Mouse (Mus musculus) liver, adult 2 months (tissue): ENCODE results near the gene Cfap77. TPM values are rescaled to one million over a fixed set of nuclear protein-coding genes. Genes with fewer than 3 reads are reported as not detected.
"Not testable (repeated sequence)": the region's sequence is repeated elsewhere in the genome, so short reads cannot be mapped to it uniquely, and the experiment has no call there.

Experiments used
- DNase-seq: peaks from one replicate; pipeline ENCODE4 v3.0.0-alpha.2; 2011; ENCODE audit warnings: low read depth, low spot score; ENCODE audit errors: extremely low read depth
- H3K27ac ChIP-seq: fragments of 200-500 bp; replicated peaks from 2 replicates; pipeline ENCODE4 v1.5.1; 2012; ENCODE audit warnings: low read depth, mild to moderate bottlenecking, control low read depth, inconsistent platforms, low read length; ENCODE audit not compliant: insufficient read depth
- H3K27me3 ChIP-seq: fragments of 200-500 bp; 2 replicates; pipeline ENCODE4 v1.6.1; 2012; ENCODE audit warnings: mild to moderate bottlenecking, moderate library complexity, low read length, inconsistent platforms; ENCODE audit not compliant: control insufficient read depth, insufficient read depth
- H3K36me3 ChIP-seq: fragments of 200-500 bp; 2 replicates; pipeline ENCODE4 v1.6.1; 2012; ENCODE audit warnings: low read length, inconsistent platforms; ENCODE audit not compliant: control insufficient read depth, insufficient read depth
- H3K4me1 ChIP-seq: fragments of 200-500 bp; 2 replicates; pipeline ENCODE4 v1.6.1; 2011; ENCODE audit warnings: low read length; ENCODE audit not compliant: control insufficient read depth, insufficient read depth
- H3K4me3 ChIP-seq: fragments of 200-500 bp; 2 replicates; pipeline ENCODE4 v1.5.1; 2011; ENCODE audit warnings: low read depth, mild to moderate bottlenecking, control low read depth, low read length, moderate library complexity; ENCODE audit not compliant: insufficient read depth
- H3K79me2 ChIP-seq: fragments of 200-500 bp; 2 replicates; pipeline ENCODE4 v1.6.1; 2012; ENCODE audit warnings: inconsistent platforms, mild to moderate bottlenecking, low read length, moderate library complexity; ENCODE audit not compliant: control insufficient read depth, insufficient read depth
- H3K9ac ChIP-seq: fragments of 200-500 bp; 2 replicates; pipeline ENCODE4 v1.6.1; 2012; ENCODE audit warnings: low read depth, mild to moderate bottlenecking, control low read depth, inconsistent platforms, low read length
- CTCF ChIP-seq: fragments of 200-500 bp; IDR thresholded peaks from 2 replicates; pipeline ENCODE4 v1.5.1; 2011; ENCODE audit warnings: low read depth, low read length, control low read depth
- POLR2A ChIP-seq: fragments of 200-500 bp; IDR thresholded peaks from 2 replicates; pipeline ENCODE4 v1.6.1; 2011; ENCODE audit warnings: low read length, control low read depth; ENCODE audit not compliant: insufficient read depth; ENCODE audit errors: extremely low read depth
- WGBS: fragments of 180-500 bp; shearing (Covaris S2); methylation state at CpG from one replicate; pipeline ENCODE4 v1.1.7; 2018; 5-methylcytosine and 5-hydroxymethylcytosine counted together
- polyA plus RNA-seq: library from polyadenylated mRNA; depleted of rRNA; stranded (reverse); fragments of >200 nt; gene quantifications from 2 replicates; pipeline ENCODE4 v1.2.3, GENCODE M21; 2012; rRNA removed
- total RNA-seq: library from RNA; depleted of rRNA; stranded (reverse); fragments of >200 nt; gene quantifications from 2 replicates; pipeline ENCODE4 v1.2.3, GENCODE M21; 2014; rRNA removed

Cfap77 gene
- 0.13 TPM in 1 of 2 replicates, not detected in the other for total RNA-seq
- 0.06 and 0.11 TPM in 2 replicates for polyA plus RNA-seq

DNA sequence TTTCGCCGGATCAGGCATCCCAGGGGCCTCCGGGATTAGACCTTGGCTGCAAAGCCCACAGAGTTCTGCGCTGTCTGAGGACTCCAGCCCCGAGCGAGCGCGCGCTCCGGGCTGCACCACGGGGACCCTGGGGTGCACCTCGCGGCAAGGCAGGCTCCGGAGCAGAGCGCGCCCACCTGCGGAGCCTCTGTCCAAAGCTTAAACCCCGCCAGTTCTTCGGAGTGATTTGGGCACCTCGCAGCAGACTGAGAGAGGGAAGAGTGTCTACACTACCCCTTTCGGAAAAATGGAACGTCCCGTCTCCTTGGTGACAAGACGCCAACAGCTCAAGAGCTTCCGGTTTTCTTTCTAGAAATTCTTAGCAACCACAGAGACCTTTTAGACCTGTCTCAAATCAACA is at the start of gene Cfap77:
Cfap77 (minus strand) TSS at position 76 of the 400 bp plus-strand sequence.
- Histone ChIP-seq H3K4me3 (peak within 1 kb of the TSS; percentile 92), H3K79me2 (no peaks in the 10 kb centered on the region), H3K4me1 (0 out of 2 replicates have a peak, but pooled peaks cover 5% of the 10 kb centered on the region), H3K9ac (peak within 1 kb of the TSS; percentile 90), H3K36me3 (no peaks in the 10 kb centered on the region), H3K27ac (peak within 1 kb of the TSS; percentile 42; the same call in 1 of the 2 replicates), H3K27me3 (no peaks in the 10 kb centered on the region)
- under 1% methylated on average over 25 of the region's 25 CpGs for WGBS
- DNase-seq: peak; percentile 68
- no peak for TF ChIP-seq POLR2A
- no peak for TF ChIP-seq CTCF

DNA sequence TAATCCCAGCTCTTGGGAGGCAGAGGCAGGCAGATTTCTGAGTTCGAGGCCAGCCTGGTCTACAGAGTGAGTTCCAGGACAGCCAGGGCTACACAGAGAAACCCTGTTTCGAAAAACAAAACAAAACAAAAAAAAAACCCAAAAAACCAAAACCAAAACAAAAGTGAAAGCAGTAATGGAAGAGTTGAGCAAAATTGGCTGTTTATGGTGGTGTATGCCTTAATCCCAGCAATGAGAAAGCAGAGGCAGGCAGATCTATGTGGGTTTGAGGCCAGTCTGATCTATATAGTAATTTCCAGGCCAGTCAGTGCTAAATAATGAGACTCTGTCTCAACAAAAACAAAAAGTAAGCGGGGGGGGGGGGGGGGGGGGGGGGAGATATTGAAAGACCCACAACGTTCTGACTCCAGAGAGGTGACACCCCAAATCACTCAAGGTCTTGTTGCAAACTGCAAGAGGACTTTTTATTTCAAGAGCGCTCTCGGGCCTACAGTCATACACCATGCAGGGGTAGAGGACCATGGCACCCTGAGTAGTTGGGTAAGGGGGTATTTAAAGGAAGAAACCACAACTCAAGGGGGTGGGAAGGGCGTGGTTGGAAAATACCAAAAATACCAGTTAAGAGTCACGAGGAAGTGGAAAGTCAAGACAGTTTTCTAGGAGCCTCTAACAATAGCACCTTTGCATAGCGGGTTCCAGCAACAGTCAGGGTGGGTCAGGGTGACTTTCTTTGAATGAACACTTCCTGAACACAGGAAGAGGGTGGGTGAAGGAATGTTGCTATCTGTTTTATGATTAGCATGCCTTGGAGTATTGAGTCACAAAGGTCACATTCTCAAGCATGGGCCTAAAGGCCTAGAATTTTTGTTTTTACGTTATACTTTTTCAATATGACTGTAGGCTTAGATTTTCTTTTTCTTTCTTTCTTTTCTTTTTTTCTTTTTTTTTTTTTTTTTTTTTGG is 47.8 kb upstream of the Cfap77 start:
- not testable (repeated sequence) for H3K27me3 ChIP-seq, H3K4me3 ChIP-seq, H3K4me1 ChIP-seq, H3K79me2 ChIP-seq, H3K36me3 ChIP-seq, DNase-seq, H3K9ac ChIP-seq, H3K27ac ChIP-seq
- WGBS: 78% methylated on average over 10 of the region's 10 CpGs

DNA sequence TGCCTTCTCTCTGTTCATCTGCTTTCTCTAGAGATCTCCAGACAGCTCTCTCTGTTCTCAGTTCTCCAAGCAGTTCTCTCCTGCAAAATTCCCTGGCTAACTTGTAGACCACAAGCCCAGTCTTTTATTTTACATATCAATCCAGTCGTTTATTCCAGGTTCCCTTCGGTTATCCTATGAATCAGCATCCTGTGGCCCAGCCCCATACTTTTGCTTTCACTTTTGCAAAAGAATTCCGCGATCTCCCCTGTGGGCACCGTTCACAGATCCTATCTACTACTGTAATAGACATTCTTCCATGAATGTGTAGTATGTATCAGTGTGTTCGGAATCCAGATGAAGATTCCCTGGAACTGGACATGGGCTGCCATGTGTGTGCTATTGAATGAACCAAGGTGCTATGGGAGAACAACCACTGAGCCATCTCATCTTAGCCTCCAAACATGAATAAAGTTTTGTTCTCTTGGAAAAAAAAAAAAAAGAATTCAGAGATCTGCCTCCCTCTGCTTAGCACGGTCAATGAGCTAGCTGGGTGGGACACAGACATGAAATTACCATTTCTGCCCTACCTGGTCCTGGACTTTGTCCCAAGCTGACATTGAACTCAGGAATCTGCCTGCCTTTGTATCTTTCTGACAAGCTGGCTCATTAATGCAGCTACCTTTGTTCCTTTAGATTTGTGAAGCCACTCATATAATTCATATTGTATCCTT is 46.1 kb upstream of the Cfap77 start:
- no peaks in the 10 kb centered on the region for H3K79me2 ChIP-seq
- H3K36me3 ChIP-seq: no peaks in the 10 kb centered on the region
- H3K4me3 ChIP-seq: peak overlapping the region; percentile 42
- DNase-seq: peak; percentile 21
- no peaks in the 10 kb centered on the region for H3K4me1 ChIP-seq
- H3K27me3 ChIP-seq: no peaks in the 10 kb centered on the region
- WGBS: 46% methylated on average over 7 of the region's 7 CpGs
- H3K9ac ChIP-seq: peak overlapping the region; percentile 31; the same call in 1 of the 2 replicates
- H3K27ac ChIP-seq: no peak overlapping the region
- TF ChIP-seq CTCF (no peak), POLR2A (no peak)

DNA sequence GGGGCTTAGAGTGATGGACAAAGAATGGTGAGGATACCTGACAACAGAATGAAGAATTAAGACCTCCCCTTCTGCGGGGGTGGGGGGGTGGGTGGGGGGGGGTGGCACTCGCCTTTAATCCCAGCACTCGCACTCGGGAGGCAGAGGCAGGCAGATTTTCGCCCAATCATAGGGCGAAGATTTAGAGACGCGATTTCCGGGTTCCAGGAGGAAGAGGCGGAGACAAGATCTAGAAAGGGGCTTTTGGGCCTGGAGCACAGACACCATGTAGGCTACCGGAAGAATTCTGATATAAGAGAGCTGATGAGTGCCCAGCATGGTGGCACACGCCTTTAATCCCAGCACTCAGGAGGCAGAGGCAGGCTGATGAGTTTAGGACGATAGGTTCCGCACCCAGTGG is 44.8 kb upstream of the Cfap77 start:
- H3K27ac ChIP-seq: no peak overlapping the region
- no peaks in the 10 kb centered on the region for H3K36me3 ChIP-seq
- H3K4me1 ChIP-seq: no peaks in the 10 kb centered on the region
- no peaks in the 10 kb centered on the region for H3K79me2 ChIP-seq
- H3K9ac ChIP-seq: no peak overlapping the region
- no peak for TF ChIP-seq CTCF
- no peak for TF ChIP-seq POLR2A
- H3K27me3 ChIP-seq: no peaks in the 10 kb centered on the region
- DNase-seq: no peak
- 91% methylated on average over 14 of the region's 14 CpGs for WGBS
- no peak overlapping the region for H3K4me3 ChIP-seq

DNA sequence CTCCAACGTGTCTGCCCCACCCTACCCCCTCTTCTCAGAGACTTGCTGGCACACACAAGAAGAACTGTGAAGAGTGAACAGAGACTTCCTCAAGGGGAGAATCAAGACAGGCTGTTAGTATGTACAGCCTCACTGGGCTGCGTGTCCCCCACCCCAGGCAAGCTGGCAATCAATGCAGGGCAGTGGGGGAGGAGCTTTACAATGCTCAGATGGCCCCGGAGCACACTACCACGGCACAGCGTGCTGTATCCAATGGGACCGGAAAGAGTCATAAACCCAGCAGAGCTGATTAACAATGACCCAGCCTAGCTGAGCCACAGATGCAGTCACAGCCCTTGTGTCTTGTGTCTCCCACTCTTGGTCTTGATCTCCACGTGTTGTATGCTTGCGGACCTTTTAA is 43.9 kb upstream of the Cfap77 start:
- H3K36me3 ChIP-seq: no peaks in the 10 kb centered on the region
- H3K4me3 ChIP-seq: no peak overlapping the region
- DNase-seq: no peak
- no peak overlapping the region for H3K9ac ChIP-seq
- 84% methylated on average over 8 of the region's 8 CpGs for WGBS
- no peaks in the 10 kb centered on the region for H3K27me3 ChIP-seq
- TF ChIP-seq POLR2A (no peak), CTCF (no peak)
- no peak overlapping the region for H3K27ac ChIP-seq
- H3K79me2 ChIP-seq: no peaks in the 10 kb centered on the region
- H3K4me1 ChIP-seq: no peaks in the 10 kb centered on the region

DNA sequence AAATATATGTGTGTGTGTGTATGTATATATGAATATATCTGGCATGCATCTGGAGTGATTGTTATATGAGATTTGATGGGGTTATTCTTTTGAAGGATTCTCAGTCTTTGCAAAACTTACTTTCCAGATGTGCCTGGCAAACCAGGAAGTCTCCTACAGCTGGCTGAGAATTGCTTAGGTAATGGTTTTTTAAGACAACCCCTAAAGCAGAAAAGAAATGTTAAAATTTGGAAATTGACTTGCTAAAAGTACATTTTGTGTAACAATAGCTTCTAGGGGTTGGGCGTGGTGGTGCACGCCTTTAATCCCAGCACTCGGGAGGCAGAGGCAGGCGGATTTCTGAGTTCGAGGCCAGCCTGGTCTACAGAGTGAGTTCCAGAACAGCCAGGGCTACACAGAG is 43.1 kb upstream of the Cfap77 start:
- not testable (repeated sequence) for H3K9ac ChIP-seq, H3K4me3 ChIP-seq, H3K27ac ChIP-seq, H3K4me1 ChIP-seq, DNase-seq, H3K27me3 ChIP-seq, H3K79me2 ChIP-seq, H3K36me3 ChIP-seq
- 96% methylated on average over 5 of the region's 5 CpGs for WGBS
